Mouse (Mus musculus) layer of hippocampus, postnatal 10 days (tissue): ENCODE data around the gene Gm8281. TPM values are rescaled to one million over a fixed set of nuclear protein-coding genes. Genes with fewer than 3 reads are reported as not detected.
"Not testable (repeated sequence)": the region's sequence is repeated elsewhere in the genome, so short reads cannot be mapped to it uniquely, and the experiment has no call there.

Experiments
- DNase-seq, 2 experiments: peaks; one replicate each; pipeline ENCODE4 v3.0.0; 2021; ENCODE audit warnings: low spot score in 2 of 2
- long read RNA-seq: library from polyadenylated mRNA; stranded (forward); transcript quantifications from one replicate; pipeline ENCODE4 v2.0.0, GENCODE M21; 2023
- total RNA-seq, 2 experiments: library from RNA; stranded (reverse); gene quantifications; 2 replicates each; pipeline ENCODE4 v1.2.3; 2021

Gm8281 gene
- 1 to 10 TPM; 4.8 to 5.2 TPM for total RNA-seq
- long read RNA-seq, partial matches to known transcripts: 2 of 17 reads
- long read RNA-seq, other reads (novel, unspliced or antisense): 15 of 17 reads

GRCm38 (mm10) chr14:5070611-5071490, at the start of gene Gm8281:
Gene Gm8281 (plus strand): TSS chr14:5071040.
- DNase-seq: peak; percentile 2 to 12

- DNase-seq: not testable (repeated sequence)
Observed at GRCm38 (mm10) chr14:5050329-5050728, 20.5 kb upstream of the Gm8281 start, which contains the start of gene 4930555G01Rik. Gene 4930555G01Rik (plus strand): TSS chr14:5050629.

- DNase-seq: not testable (repeated sequence)
Observed at GRCm38 (mm10) chr14:5131219-5131618, 60.4 kb downstream of the Gm8281 start, which contains the start of gene Gm8279. Gene Gm8279 (plus strand): TSS chr14:5131519.

Other genes with a start within 250 kb of the Gm8281 start
- not detected for gene Gm3269, start 232.9 kb upstream of the Gm8281 start, total RNA-seq
- gene Gm3264, start 215.5 kb upstream of the Gm8281 start, total RNA-seq: 10 to 100 TPM; 12.2 to 16.1 TPM
- not detected for gene Gm3278, start 178.6 kb upstream of the Gm8281 start, total RNA-seq
- not detected for gene Gm8297, start 87.1 kb upstream of the Gm8281 start, total RNA-seq
- not detected for gene Gm3298, start 55.1 kb upstream of the Gm8281 start, total RNA-seq
- gene 4930555G01Rik, start 20.4 kb upstream of the Gm8281 start, total RNA-seq: not detected
- not detected for gene Gm8279, start 60.5 kb downstream of the Gm8281 start, total RNA-seq
- gene Gm3317, start 93.5 kb downstream of the Gm8281 start, total RNA-seq: not detected
- gene Gm8271, start 114.8 kb downstream of the Gm8281 start, total RNA-seq: not detected
- not detected for gene Gm3526, start 189.5 kb downstream of the Gm8281 start, total RNA-seq